Mouse (Mus musculus) myocyte (in vitro differentiated cells): ENCODE data around the gene Fam189a2.

Experiments
- CEBPB ChIP-seq: IDR thresholded peaks from 2 replicates; pipeline ENCODE4 v1.6.1; 2011; ENCODE audit warnings: mild to moderate bottlenecking, moderate library complexity; ENCODE audit not compliant: poor library complexity, insufficient read depth, severe bottlenecking
- E2F4 ChIP-seq: IDR thresholded peaks from one replicate; pipeline ENCODE4 v1.6.1; 2011; ENCODE audit warnings: mild to moderate bottlenecking, control low read depth, moderate library complexity; ENCODE audit not compliant: insufficient read depth
- MAX ChIP-seq: IDR thresholded peaks from one replicate; pipeline ENCODE4 v1.6.1; 2011; ENCODE audit warnings: low read depth, mild to moderate bottlenecking, control low read depth
- MYOD1 ChIP-seq, 3 experiments: IDR thresholded peaks; one replicate each; pipeline ENCODE4 v1.6.1; 2011; ENCODE audit warnings: control low read depth in 2 of 3, low read depth in 2 of 3, mild to moderate bottlenecking in 2 of 3, moderate library complexity in 1 of 3; ENCODE audit not compliant: insufficient read length in 2 of 3, control insufficient read depth in 1 of 3
- MYOG ChIP-seq, 3 experiments: IDR thresholded peaks; one replicate each; pipeline ENCODE4 v1.6.1; 2011; ENCODE audit warnings: control low read depth in 2 of 3, low read depth in 2 of 3, mild to moderate bottlenecking in 2 of 3; ENCODE audit not compliant: insufficient read length in 2 of 3, control insufficient read depth in 1 of 3, insufficient read depth in 1 of 3
- POLR2A ChIP-seq: IDR thresholded peaks from one replicate; pipeline ENCODE4 v1.6.1; 2011; ENCODE audit warnings: low read depth, mild to moderate bottlenecking, control low read depth, moderate library complexity; ENCODE audit not compliant: insufficient read length
- POLR2AphosphoS2 ChIP-seq: IDR thresholded peaks from one replicate; pipeline ENCODE4 v1.6.1; 2011; ENCODE audit warnings: low read depth, control low read depth; ENCODE audit not compliant: insufficient read length
- REST ChIP-seq: IDR thresholded peaks from one replicate; pipeline ENCODE4 v1.6.1; 2011; ENCODE audit warnings: mild to moderate bottlenecking, control low read depth, moderate library complexity; ENCODE audit not compliant: insufficient read depth, insufficient read length
- TCF12 ChIP-seq: IDR thresholded peaks from one replicate; pipeline ENCODE4 v1.6.1; 2011; ENCODE audit warnings: mild to moderate bottlenecking, control low read depth; ENCODE audit not compliant: poor library complexity, insufficient read depth, severe bottlenecking
- USF1 ChIP-seq: IDR thresholded peaks from one replicate; pipeline ENCODE4 v1.6.1; 2011; ENCODE audit warnings: low read depth, mild to moderate bottlenecking, control low read depth, moderate library complexity

GRCm38 (mm10) chr19:24007638-24008360 lies 23.0 kb downstream of the Fam189a2 start:
- no peak for TF ChIP-seq POLR2A
- TF ChIP-seq REST: no peak
- no peak for TF ChIP-seq CEBPB
- TF ChIP-seq USF1: no peak
- TF ChIP-seq MYOD1 (IDR thresholded peaks at IDR 0.05; ENCODE audit: control insufficient read depth in 1 of 3, insufficient read length in 2 of 3, low read depth in 2 of 3): peak in 2 of 3 experiments; percentile 49 to 51
- TF ChIP-seq POLR2AphosphoS2: no peak
- TF ChIP-seq TCF12: peak; percentile 46
- peak in 2 of 3 experiments; percentile 31 to 73 for TF ChIP-seq MYOG (IDR thresholded peaks at IDR 0.05; ENCODE audit: control insufficient read depth in 1 of 3, insufficient read depth in 1 of 3, insufficient read length in 2 of 3, low read depth in 2 of 3)
- no peak for TF ChIP-seq MAX
- no peak for TF ChIP-seq E2F4
